Mouse (Mus musculus) testis, postnatal 10 days (tissue): Measurements from ENCODE around the gene Ethe1.
"Not testable (repeated sequence)": the region's sequence is repeated elsewhere in the genome, so short reads cannot be mapped to it uniquely, and the experiment has no call there.

ENCODE experiments used
- DNase-seq: peaks from one replicate; pipeline ENCODE4 v3.0.0; 2021; ENCODE audit warnings: low spot score

The Ethe1 gene

GRCm38 (mm10) chr7:24611709-24612108 is 24.4 kb downstream of the Ethe1 start:
- DNase-seq, result no peak

GRCm38 (mm10) chr7:24612308-24612910 is 25.1 kb downstream of the Ethe1 start:
- no peak for DNase-seq

GRCm38 (mm10) chr7:24614816-24615215 is 27.5 kb downstream of the Ethe1 start:
- DNase-seq, result no peak

- DNase-seq, result no peak
These were observed 30.4 kb downstream of the Ethe1 start for GRCm38 (mm10) chr7:24617763-24618162.

GRCm38 (mm10) chr7:24618374-24618773 is 31.0 kb downstream of the Ethe1 start:
- DNase-seq, result not testable (repeated sequence)

GRCm38 (mm10) chr7:24619671-24620397 is 32.5 kb downstream of the Ethe1 start:
- DNase-seq, result no peak

GRCm38 (mm10) chr7:24621193-24621592 is 33.9 kb downstream of the Ethe1 start:
- DNase-seq, result no peak

GRCm38 (mm10) chr7:24622967-24623366 is 35.6 kb downstream of the Ethe1 start:
- DNase-seq, result no peak

GRCm38 (mm10) chr7:24628685-24629610 is 41.6 kb downstream of the Ethe1 start:
- peak; percentile 92 for DNase-seq

- DNase-seq, result no peak
These were observed 42.3 kb downstream of the Ethe1 start for GRCm38 (mm10) chr7:24629672-24630071.

GRCm38 (mm10) chr7:24630116-24630880 is 43.0 kb downstream of the Ethe1 start:
- no peak for DNase-seq

- no peak for DNase-seq
These were observed 48.9 kb downstream of the Ethe1 start, which contains the start of gene Lypd3 for GRCm38 (mm10) chr7:24636264-24636663. Gene Lypd3, plus strand, starts transcription at chr7:24636550.

- no peak for DNase-seq
These were observed 49.7 kb downstream of the Ethe1 start for GRCm38 (mm10) chr7:24637046-24637445.

GRCm38 (mm10) chr7:24638026-24638856 is 50.9 kb downstream of the Ethe1 start:
- peak; percentile 63 for DNase-seq

GRCm38 (mm10) chr7:24640450-24640849 is 53.1 kb downstream of the Ethe1 start:
- DNase-seq, result no peak

GRCm38 (mm10) chr7:24642491-24642890 is 55.1 kb downstream of the Ethe1 start:
- DNase-seq, result peak; percentile 83

GRCm38 (mm10) chr7:24644492-24644891 is 57.1 kb downstream of the Ethe1 start:
- no peak for DNase-seq

GRCm38 (mm10) chr7:24644996-24645395 is 57.7 kb downstream of the Ethe1 start:
- no peak for DNase-seq

- DNase-seq, result no peak
These were observed 59.1 kb downstream of the Ethe1 start for GRCm38 (mm10) chr7:24646486-24646885.

GRCm38 (mm10) chr7:24653681-24654080 is 66.3 kb downstream of the Ethe1 start:
- peak; percentile 75 for DNase-seq
